Mouse (Mus musculus) heart, postnatal 0 days (tissue): Measurements from ENCODE around the gene Rere.

Experiments
- CTCF ChIP-seq: IDR thresholded peaks from 2 replicates; pipeline ENCODE4 v1.5.1; 2016; ENCODE audit warnings: antibody characterized with exemption, control low read depth, low read depth
- EP300 ChIP-seq: IDR thresholded peaks from 2 replicates; pipeline ENCODE4 v1.6.1; 2016; ENCODE audit warnings: antibody characterized with exemption, low read depth

- TF ChIP-seq CTCF: no peak
- no peak for TF ChIP-seq EP300
Measured at GRCm38 (mm10) chr4:150414296-150414695, 132.8 kb downstream of the Rere start.
